In genomic region chr19:48168284-48168683, GRCm38 (mm10) we compare ENCODE assay signal across 19 mouse cellular contexts. TPM values are rescaled to one million over a fixed set of nuclear protein-coding genes. Genes with fewer than 3 reads are reported as not detected.
DNase-seq lines count a peak whose midpoint lies in the region; ATAC-seq and TF ChIP-seq lines count a peak whose summit lies in the region.
"Had no signal": no experiment of that assay in that cellular context is flagged by ENCODE, and none has a peak within 500 bp of the region (broad histone marks: within the 10 kb centered on the region; RNA-seq: fewer than 3 reads in every experiment).

No protein-coding gene starts in this region.

- H3K36me3 ChIP-seq in forebrain, embryonic 14.5 days (ENCODE audit: control insufficient read depth, insufficient read depth, low read length): no peaks in the 10 kb centered on the region
- H3K36me3 ChIP-seq in forebrain, embryonic 10.5 days (replicated peaks): no peaks in the 10 kb centered on the region
- no peaks in the 10 kb centered on the region for H3K36me3 ChIP-seq in lung, embryonic 14.5 days (ENCODE audit: insufficient read depth)
- H3K36me3 ChIP-seq: embryonic facial prominence, embryonic 13.5 days; neural tube, embryonic 12.5 days had no signal

- H3K4me1 ChIP-seq in forebrain, embryonic 14.5 days (ENCODE audit: control insufficient read depth, insufficient read depth, low read length): no peaks in the 10 kb centered on the region
- peaks cover 9% of the 10 kb centered on the region; the same call in 1 of the 2 replicates for H3K4me1 ChIP-seq in forebrain, embryonic 10.5 days
- no peaks in the 10 kb centered on the region for H3K4me1 ChIP-seq in lung, embryonic 14.5 days (ENCODE audit: insufficient read depth)
- H3K4me1 ChIP-seq: embryonic facial prominence, embryonic 13.5 days; neural tube, embryonic 12.5 days had no signal

- no peak for TF ChIP-seq CTCF in lung, embryonic 14.5 days (IDR thresholded peaks at IDR 0.05; ENCODE audit: low read depth)

- DNase-seq in forebrain, embryonic 14.5 days (ENCODE audit: low spot score): peak; percentile 7
- DNase-seq in forebrain, embryonic 10.5 days (ENCODE audit: extremely low spot score, low spot score): no peak
- peak; percentile 81 for DNase-seq in lung, embryonic 14.5 days
- DNase-seq in lung, postnatal 25 days (ENCODE audit: low spot score): no peak
- peak; percentile 55 for DNase-seq in embryo, embryonic 10.5 days (ENCODE audit: low spot score)
- DNase-seq in mesoderm, embryonic 11.5 days (ENCODE audit: low read depth, low spot score): peak; percentile 54
- DNase-seq in cerebellum, adult 18-20 months: no peak
- DNase-seq: adrenal gland, postnatal 36 days; B cell, adult 2 months; cerebellum, adult 11-12 months; forebrain, postnatal 0 days; thymus, postnatal 36 days had no signal

- H3K9ac ChIP-seq in forebrain, embryonic 14.5 days (ENCODE audit: low read length): no peak overlapping the region
- H3K9ac ChIP-seq in lung, embryonic 14.5 days: no peak overlapping the region
- H3K9ac ChIP-seq: embryonic facial prominence, embryonic 13.5 days; forebrain, postnatal 0 days; liver, embryonic 14.5 days; neural tube, embryonic 12.5 days had no signal

- H3K4me3 ChIP-seq in forebrain, embryonic 14.5 days (ENCODE audit: low read depth, low read length): no peak overlapping the region
- no peak overlapping the region for H3K4me3 ChIP-seq in forebrain, embryonic 10.5 days
- H3K4me3 ChIP-seq in lung, embryonic 14.5 days (ENCODE audit: low read depth, low read length): no peak overlapping the region
- H3K4me3 ChIP-seq: embryonic facial prominence, embryonic 13.5 days; neural tube, embryonic 12.5 days had no signal

- H3K27me3 ChIP-seq in forebrain, embryonic 14.5 days (replicated peaks; ENCODE audit: control insufficient read depth, insufficient read depth, low read length): no peaks in the 10 kb centered on the region
- H3K27me3 ChIP-seq in forebrain, embryonic 10.5 days (ENCODE audit: poor library complexity, severe bottlenecking): no peaks in the 10 kb centered on the region; the same call in 1 of the 2 replicates
- H3K27me3 ChIP-seq in lung, embryonic 14.5 days (ENCODE audit: insufficient read depth, low read length): no peaks in the 10 kb centered on the region
- H3K27me3 ChIP-seq: embryonic facial prominence, embryonic 13.5 days; neural tube, embryonic 12.5 days; Patski had no signal

- 56% methylated on average over 5 of the region's 5 CpGs for WGBS in forebrain, embryonic 14.5 days
- WGBS in forebrain, embryonic 10.5 days: 61% methylated on average over 5 of the region's 5 CpGs
- 45% methylated on average over 5 of the region's 5 CpGs for WGBS in lung, embryonic 14.5 days

- no peaks in the 10 kb centered on the region for H3K9me3 ChIP-seq in forebrain, embryonic 14.5 days (replicated peaks; ENCODE audit: control insufficient read depth, low read length)
- no peaks in the 10 kb centered on the region for H3K9me3 ChIP-seq in forebrain, embryonic 10.5 days
- no peaks in the 10 kb centered on the region for H3K9me3 ChIP-seq in lung, embryonic 14.5 days (ENCODE audit: low read depth, low read length)
- H3K9me3 ChIP-seq: embryonic facial prominence, embryonic 13.5 days; neural tube, embryonic 12.5 days had no signal

- no peak for ATAC-seq in forebrain, embryonic 14.5 days
- no peak for ATAC-seq in lung, embryonic 14.5 days (ENCODE audit: insufficient read depth)
- ATAC-seq in monocyte, adult 5-6 weeks (replicated peaks; ENCODE audit: insufficient number of reproducible peaks, low FRiP score, low TSS enrichment, poor library complexity, severe bottlenecking): no peak
- ATAC-seq: forebrain, postnatal 0 days; Patski had no signal

- no peak overlapping the region for H3K27ac ChIP-seq in forebrain, embryonic 14.5 days (ENCODE audit: low read depth, low read length)
- H3K27ac ChIP-seq in forebrain, embryonic 10.5 days: no peak overlapping the region
- H3K27ac ChIP-seq in lung, embryonic 14.5 days (ENCODE audit: low read depth): no peak overlapping the region
- H3K27ac ChIP-seq: embryonic facial prominence, embryonic 13.5 days; liver, embryonic 14.5 days; neural tube, embryonic 12.5 days had no signal

- H3K4me2 ChIP-seq in forebrain, embryonic 14.5 days (ENCODE audit: low read length): no peak overlapping the region
- no peak overlapping the region for H3K4me2 ChIP-seq in lung, embryonic 14.5 days
- H3K4me2 ChIP-seq: embryonic facial prominence, embryonic 13.5 days; neural tube, embryonic 12.5 days had no signal

RNA-seq across cellular contexts. Expression of gene Sorcs3, which starts 37.5 kb away (rescaled TPM):
- polyA plus RNA-seq in forebrain, embryonic 14.5 days (2014; fragmentation: Nextera tagmentation; extraction: Ambion mirVana): 5.3 and 7.2 TPM in 2 replicates
- polyA plus RNA-seq in forebrain, embryonic 10.5 days (2016; fragmentation: Nextera tagmentation; extraction: Ambion mirVana): 0.32 and 0.71 TPM in 2 replicates
- polyA plus RNA-seq in lung, embryonic 14.5 days (2014; fragmentation: Nextera tagmentation; extraction: Ambion mirVana): 0.08 TPM in 2 replicates
- not detected in 3 replicates for total RNA-seq in monocyte, adult 5-6 weeks (2017)
- total RNA-seq: adrenal gland, postnatal 36 days; heart, adult 8-10 months; hematopoietic stem cell, adult 5-6 weeks had no signal

Comparison
In these comparisons a context has a peak if more than half of its experiments do, and no peak if none do; other contexts are left out.
1. DNase-seq: peak in forebrain, embryonic 14.5 days (single experiment), lung, embryonic 14.5 days (single experiment), embryo, embryonic 10.5 days (single experiment) and mesoderm, embryonic 11.5 days (single experiment); none in forebrain, embryonic 10.5 days (single experiment), lung, postnatal 25 days (single experiment) and cerebellum, adult 18-20 months (0 of 2).